Mouse (Mus musculus) spleen, embryonic (tissue): ENCODE measurements around the gene Bcl11b.

Experiments
- CTCF ChIA-PET: fragments of 350-600 bp; sonication (Branson Sonifier 250); formaldehyde crosslinking; loops from one replicate; lab custom pipeline; 2022; lab: Charles Lee

Gene Bcl11b

GRCm38 (mm10) chr12:107936406-107936805 lies 67.0 kb downstream of the Bcl11b start:
- CTCF ChIA-PET = no interaction called here

DNA sequence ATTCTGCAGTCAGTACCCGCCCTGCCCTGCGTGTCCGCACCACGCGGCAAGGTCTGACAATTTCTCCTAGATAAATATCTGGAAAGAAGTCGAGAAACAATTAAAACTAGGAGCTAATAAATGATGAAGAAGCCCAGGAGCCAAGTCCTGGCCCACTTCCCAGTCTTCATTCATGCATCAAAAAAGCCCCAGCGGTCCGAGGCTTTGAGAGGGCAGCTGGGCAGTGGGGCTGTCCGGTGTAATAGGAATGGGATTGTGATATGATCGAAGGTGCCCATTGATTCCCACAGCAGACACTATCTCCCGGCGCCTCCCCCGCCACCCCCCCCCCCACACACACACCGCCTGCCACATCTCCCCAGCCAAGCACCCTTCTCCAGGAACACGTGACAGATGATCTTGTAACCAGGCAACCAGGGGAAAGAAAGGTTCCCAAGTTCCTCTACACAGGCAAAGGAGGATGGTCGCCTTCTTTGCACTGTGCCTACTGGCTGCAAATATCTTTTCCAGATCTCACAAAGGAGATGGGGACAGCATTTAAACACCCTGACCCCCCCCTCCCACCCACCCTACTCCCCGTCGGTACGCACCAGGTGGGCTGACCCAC lies 68.5 kb downstream of the Bcl11b start:
- CTCF ChIA-PET = no interaction called here

DNA sequence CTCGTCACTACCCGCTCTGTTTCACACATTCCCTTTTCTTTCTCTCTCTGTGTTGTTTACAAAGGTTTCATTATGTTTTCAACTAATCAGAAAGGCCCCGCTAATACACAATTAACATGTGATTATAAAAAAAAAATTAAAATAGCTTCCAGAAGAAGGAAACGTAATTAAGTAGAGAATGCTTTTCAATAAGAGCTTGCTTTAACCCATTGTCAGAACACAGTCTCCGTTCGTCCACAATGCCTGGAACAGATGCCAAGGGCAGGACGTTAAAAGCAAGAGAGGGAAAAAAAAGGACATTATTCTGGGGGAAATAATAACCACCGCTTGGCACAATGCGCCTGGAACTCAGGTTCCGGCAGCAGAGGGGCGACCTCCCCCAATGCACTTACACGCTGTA lies 71.3 kb downstream of the Bcl11b start:
- CTCF ChIA-PET = no interaction called here

- CTCF ChIA-PET = no interaction called here
These were observed 71.9 kb downstream of the Bcl11b start for GRCm38 (mm10) chr12:107931476-107931875.

DNA sequence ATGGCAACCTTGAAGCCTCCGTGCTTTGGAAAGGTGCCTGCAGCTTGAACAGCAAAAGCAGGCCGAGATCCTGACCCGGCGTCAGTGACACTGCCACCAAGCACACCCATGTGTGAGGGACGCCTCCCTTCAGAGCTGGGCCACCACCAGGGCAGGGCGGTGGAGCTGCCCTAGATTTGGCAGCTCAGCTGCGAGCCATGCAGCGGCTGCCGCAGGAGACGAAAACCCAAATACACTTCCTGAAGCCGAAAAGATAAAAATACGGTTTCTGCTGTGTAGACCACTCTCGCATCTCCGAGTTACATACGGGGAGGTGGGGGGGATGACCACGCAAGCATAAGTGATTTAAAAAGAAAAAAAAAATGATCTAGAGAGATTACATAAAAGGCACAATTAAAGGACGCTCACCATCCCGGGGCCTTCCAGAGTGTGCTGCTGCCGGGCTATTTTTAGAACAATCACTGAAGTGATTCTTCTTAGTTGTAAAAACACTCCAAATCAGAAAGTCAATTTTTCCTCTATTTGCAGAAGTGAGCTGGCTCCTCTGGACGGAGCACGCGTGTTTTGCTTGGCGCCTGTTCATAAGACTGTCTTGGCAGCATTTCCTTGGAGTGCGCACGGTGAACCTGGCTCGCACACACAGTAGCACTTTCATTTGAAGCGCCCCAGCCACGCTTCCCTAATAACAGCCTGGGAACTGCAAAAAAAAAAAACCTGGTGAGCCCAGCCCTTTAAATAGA lies 72.6 kb downstream of the Bcl11b start:
- CTCF ChIA-PET = interaction anchor here (0.7 kb wide), 1 partner anchor 13 kb away, joined by 8 read pairs; no protein-coding TSS in a partner anchor

- CTCF ChIA-PET = no interaction called here
These were observed 74.5 kb downstream of the Bcl11b start for GRCm38 (mm10) chr12:107928905-107929304.

DNA sequence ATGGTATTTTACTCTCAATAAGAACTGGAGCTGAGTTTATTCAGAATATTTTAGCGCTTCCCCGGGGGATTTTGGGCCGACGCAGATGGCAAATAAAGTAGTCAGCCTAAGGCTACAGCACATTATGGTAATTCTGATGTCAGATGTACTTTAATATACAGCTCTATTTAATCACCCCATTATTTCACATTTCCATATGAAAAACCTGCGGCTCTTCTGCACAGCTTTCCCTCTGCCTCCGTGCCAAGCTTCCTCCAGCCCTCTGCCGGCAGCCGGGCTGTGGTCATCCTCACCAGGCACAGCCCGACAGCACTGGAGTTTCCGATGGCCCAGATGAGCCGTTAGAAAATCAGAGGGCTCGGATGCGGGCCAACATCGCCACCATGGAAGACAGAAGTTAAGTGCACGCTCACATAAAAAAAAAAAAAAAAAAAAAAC lies 74.9 kb downstream of the Bcl11b start:
- CTCF ChIA-PET = no interaction called here

DNA sequence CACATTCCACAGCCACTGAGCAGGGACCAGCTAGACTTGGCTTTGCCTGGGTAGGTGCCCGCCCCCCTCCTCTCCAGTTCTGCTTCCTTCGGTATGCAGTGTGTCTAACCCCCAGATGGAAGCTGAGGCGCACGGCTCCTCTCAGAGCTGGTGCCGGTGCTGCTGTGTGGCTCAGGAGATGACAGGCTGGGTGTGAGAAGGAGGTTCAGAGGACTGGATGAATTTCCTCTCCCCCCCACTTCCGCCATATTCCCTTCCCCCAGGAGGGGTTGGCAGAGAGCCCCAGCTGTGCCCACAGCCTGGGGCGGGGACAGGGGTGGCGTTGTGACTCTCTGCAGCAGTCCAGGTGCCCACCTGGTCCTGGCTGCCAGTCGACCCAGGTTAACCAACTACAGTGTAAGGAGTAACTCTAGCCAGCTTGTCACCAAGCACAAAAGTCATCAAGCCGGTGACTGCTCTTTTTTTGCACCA lies 75.4 kb downstream of the Bcl11b start:
- CTCF ChIA-PET = no interaction called here

- CTCF ChIA-PET = interaction anchor here (0.6 kb wide), 1 partner anchor 42 kb away, joined by 4 read pairs; no protein-coding TSS in a partner anchor
These were observed 77.1 kb downstream of the Bcl11b start for GRCm38 (mm10) chr12:107926074-107926855.

- CTCF ChIA-PET = interaction anchor here (0.7 kb wide), 1 partner anchor 17 kb away, joined by 4 read pairs; no protein-coding TSS in a partner anchor
These were observed 78.7 kb downstream of the Bcl11b start for GRCm38 (mm10) chr12:107924696-107925095.

DNA sequence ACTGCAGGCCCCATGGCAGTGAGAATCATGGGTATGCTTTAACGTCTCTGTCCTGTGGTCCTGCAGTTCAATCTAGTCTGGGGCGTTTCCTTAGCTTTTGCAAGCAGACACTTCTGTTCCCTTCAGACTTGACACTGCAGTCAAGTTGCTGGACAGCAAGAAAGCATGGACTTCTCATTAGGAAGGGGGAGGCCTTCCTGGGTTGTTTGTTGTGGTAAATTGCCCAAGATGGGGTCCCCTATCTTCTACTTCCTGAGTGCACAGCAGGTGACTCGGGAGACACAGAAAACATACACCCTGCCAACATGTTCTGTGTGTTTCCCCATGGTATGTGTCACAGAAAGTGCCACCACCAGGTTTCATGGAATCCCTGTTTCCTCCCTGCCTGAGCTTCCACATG lies 79.4 kb downstream of the Bcl11b start:
- CTCF ChIA-PET = interaction anchor here (0.7 kb wide), 1 partner anchor 18 kb away, joined by 4 read pairs; no protein-coding TSS in a partner anchor

- CTCF ChIA-PET = no interaction called here
These were observed 81.2 kb downstream of the Bcl11b start for GRCm38 (mm10) chr12:107922180-107922579.

DNA sequence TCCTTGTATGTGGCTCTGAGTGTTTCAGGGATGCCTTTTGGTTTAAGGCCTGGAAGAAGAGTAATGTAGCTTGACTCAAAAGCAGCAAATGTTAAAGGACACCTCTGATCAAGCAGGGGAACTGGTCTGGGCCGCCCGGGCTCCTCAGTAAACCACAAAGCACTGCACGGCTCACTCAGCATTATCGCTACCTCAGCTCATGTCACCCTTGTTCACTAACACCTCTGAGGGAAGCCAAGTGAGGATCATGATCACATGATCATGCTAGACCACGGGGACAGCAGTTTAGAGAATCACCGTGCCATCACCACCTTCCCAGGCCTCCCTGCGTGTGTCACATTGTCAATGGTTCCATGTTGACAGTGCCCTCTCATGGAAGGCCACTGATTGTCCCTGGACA lies 81.8 kb downstream of the Bcl11b start:
- CTCF ChIA-PET = no interaction called here

DNA sequence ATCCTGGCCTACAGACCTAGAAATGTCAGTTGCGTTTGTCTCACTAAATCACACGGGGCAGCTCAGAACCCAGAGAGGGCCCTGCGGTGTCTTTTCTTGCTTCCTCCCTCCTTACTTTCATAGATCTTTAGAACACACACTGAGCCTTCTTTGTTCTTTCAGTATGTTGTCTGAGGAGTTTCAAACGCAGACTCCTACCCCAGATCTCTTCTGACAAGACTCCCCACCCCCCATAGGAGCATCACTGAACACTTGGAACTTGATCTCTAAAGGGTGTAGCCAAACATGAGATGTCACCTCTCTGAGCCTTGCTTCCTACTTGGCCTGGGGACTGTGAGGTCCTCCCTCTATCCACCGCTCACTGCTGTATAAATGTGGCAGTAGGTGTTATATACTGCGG lies 82.2 kb downstream of the Bcl11b start:
- CTCF ChIA-PET = no interaction called here

DNA sequence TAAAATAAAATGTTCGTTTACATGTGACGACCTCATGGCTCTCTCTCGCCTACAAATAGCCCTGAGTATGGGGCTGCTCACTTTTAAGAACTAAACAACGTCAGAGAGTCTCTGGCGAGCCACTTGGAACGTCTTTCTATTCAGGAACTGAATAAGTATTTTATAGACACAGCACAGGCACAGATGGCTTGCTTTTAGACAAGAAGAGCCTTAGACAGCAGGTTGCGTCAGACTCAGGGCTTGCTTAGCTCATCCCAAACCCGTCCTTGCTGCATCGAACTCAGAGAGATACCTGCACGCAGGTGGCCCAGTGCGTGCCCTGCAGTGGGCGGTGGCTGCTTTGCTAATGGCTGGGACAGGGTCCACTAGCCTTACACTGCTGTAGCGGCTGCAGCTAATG lies 82.7 kb downstream of the Bcl11b start:
- CTCF ChIA-PET = no interaction called here

GRCm38 (mm10) chr12:107920076-107920475 lies 83.3 kb downstream of the Bcl11b start:
- CTCF ChIA-PET = no interaction called here

- CTCF ChIA-PET = no interaction called here
These were observed 84.6 kb downstream of the Bcl11b start for GRCm38 (mm10) chr12:107918779-107919178.

DNA sequence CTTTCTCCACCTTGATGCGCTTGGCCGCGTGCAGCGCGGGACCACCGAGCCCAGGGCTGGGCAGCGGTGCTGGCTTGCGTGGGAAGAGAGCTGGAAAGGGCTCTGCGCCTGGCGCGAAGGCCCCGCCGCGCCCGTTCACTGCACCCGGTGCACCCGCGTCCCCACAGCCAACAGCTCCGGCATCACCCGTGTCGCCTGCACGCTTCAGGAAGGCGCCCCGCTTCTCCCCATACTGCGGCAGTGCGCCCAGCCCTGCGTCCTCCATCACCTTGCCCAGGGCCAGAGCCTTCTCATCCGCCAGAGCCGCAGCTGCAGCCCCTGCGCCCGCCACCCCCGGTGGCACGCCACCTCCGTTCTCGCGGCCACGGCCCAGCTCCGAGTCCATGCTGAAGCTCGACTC lies 87.4 kb downstream of the Bcl11b start:
- CTCF ChIA-PET = no interaction called here

DNA sequence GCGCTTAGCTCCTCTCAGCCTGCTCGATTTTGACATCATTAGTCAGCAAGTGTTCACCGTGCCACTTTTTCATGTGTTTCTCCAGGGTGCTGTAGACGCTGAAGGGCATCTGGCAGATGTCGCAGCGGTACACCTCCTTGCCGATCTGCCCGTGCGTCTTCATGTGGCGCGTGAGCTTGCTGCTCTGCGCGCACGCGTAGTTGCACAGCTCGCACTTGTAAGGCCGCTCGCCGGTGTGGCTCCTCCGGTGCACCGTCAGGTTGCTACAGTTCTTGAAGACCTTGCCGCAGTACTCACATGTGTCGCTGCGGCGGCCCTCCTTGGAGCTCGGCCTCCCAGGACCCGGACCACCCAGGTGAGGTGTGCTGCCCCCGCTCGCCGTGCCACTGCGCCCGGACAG lies 88.0 kb downstream of the Bcl11b start:
- CTCF ChIA-PET = no interaction called here

DNA sequence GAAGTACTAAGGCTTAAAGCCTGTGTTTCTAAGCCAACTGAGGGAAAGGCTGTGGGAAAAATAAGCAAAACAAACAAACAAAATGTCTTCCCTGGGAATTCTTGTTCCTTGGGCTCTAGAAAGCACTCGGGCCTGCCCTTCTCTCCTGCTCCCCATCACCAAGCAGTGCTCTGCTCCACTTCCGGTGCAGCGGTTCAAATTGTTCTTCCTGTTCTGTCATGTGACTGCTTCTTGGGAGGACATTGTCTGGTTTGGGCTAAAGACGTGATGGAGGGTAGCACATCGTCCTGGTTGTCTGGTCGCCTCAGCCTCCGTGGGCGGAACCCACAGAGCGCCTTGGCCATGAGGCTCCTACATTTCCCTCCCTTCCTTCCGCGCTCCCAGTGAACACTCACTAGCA lies 94.6 kb downstream of the Bcl11b start:
- CTCF ChIA-PET = no interaction called here

DNA sequence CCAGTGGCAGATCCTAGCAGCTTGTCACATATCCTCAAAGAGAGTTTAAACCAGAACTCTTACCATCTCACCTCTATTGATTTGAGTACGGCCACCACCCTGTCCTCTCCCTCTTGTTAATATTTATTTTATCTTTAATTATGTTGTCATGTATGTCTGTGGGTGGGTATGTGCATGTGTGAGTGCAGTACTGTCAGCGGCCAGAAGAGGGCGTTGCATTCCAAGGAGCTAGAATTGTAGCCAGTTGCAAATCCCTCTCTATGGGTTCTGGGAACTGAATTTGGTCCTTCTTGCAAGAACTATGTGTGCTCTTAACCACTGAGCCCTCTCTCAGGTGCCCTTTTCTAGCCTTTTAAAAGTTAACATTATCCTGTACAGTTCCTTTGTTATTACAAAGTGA lies 98.1 kb downstream of the Bcl11b start:
- CTCF ChIA-PET = no interaction called here

GRCm38 (mm10) chr12:107904457-107904856 lies 98.9 kb downstream of the Bcl11b start:
- CTCF ChIA-PET = no interaction called here
